Mouse (Mus musculus) liver, embryonic 14.5 days (tissue): ENCODE results near the gene Pdzd3. TPM values are rescaled to one million over a fixed set of nuclear protein-coding genes. Genes with fewer than 3 reads are reported as not detected.

Experiments used
- ATAC-seq: fragments of 200-750 bp; cut with Nextera tagmentation; 2 replicates; pipeline ENCODE4 v1.8.0; 2017; ENCODE audit warnings: moderate number of reproducible peaks, mild to moderate bottlenecking, moderate library complexity; ENCODE audit not compliant: insufficient read depth
- DNase-seq, 3 experiments: peaks; one replicate each; pipeline ENCODE4 v3.0.0-alpha.2; 2012 to 2013; ENCODE audit warnings: low read depth in 3 of 3, low spot score in 3 of 3
- H3K27ac ChIP-seq: fragments of 300-500 bp; sonication (generic); 2 replicates; pipeline ENCODE4 v1.5.1; 2014; ENCODE audit warnings: moderate library complexity, mild to moderate bottlenecking, control low read depth, inconsistent platforms
- H3K27me3 ChIP-seq: fragments of 300-500 bp; sonication (generic); 2 replicates; pipeline ENCODE4 v1.6.1; 2014; ENCODE audit warnings: mild to moderate bottlenecking, low read length, moderate library complexity; ENCODE audit not compliant: control insufficient read depth, insufficient read depth
- H3K36me3 ChIP-seq: fragments of 300-500 bp; sonication (generic); replicated peaks from 2 replicates; pipeline ENCODE4 v1.6.1; 2014; ENCODE audit warnings: low read depth; ENCODE audit not compliant: control insufficient read depth, insufficient read depth
- H3K4me1 ChIP-seq, 2 experiments: fragments of 200-500 bp in 1 of 2; fragments of 300-500 bp in 1 of 2; sonication (generic) in 1 of 2; replicated peaks; 2 replicates each; pipeline ENCODE4 v1.6.1; 2012 to 2014; ENCODE audit warnings: antibody characterized with exemption in 1 of 2, inconsistent platforms in 1 of 2, low read length in 1 of 2; ENCODE audit not compliant: control insufficient read depth in 2 of 2, insufficient read depth in 2 of 2
- H3K4me2 ChIP-seq: fragments of 300-500 bp; sonication (generic); 2 replicates; pipeline ENCODE4 v1.6.1; 2014; ENCODE audit warnings: low read depth, mild to moderate bottlenecking, control low read depth, moderate library complexity
- H3K4me3 ChIP-seq, 2 experiments: fragments of 200-500 bp in 1 of 2; fragments of 300-500 bp in 1 of 2; sonication (generic) in 1 of 2; 2 replicates each; pipeline ENCODE4 v1.5.1; 2012 to 2014; ENCODE audit warnings: low read depth in 2 of 2, low read length in 2 of 2, mild to moderate bottlenecking in 2 of 2, control low read depth in 1 of 2, inconsistent platforms in 1 of 2, moderate library complexity in 1 of 2; ENCODE audit not compliant: insufficient read depth in 1 of 2
- H3K9ac ChIP-seq: fragments of 300-500 bp; sonication (generic); replicated peaks from 2 replicates; pipeline ENCODE4 v1.6.1; 2014; ENCODE audit warnings: mild to moderate bottlenecking, control low read depth, moderate library complexity
- H3K9me3 ChIP-seq: fragments of 300-500 bp; sonication (generic); 2 replicates; pipeline ENCODE4 v1.6.1; 2016; ENCODE audit warnings: low read length, mixed read lengths; ENCODE audit not compliant: control insufficient read depth
- CTCF ChIP-seq: IDR thresholded peaks from 2 replicates; pipeline ENCODE4 v1.5.1; 2016; ENCODE audit warnings: antibody characterized with exemption, low read depth, control low read depth
- EP300 ChIP-seq: IDR thresholded peaks from 2 replicates; pipeline ENCODE4 v1.6.1; 2016; ENCODE audit warnings: antibody characterized with exemption, low read depth
- WGBS: fragments of 180-500 bp; shearing (Covaris S2); extraction: QIAGEN DNeasy Blood & Tissue Kit; methylation state at CpG from one replicate; pipeline ENCODE4 v1.1.7; 2014; ENCODE audit not compliant: insufficient replicate concordance; 5-methylcytosine and 5-hydroxymethylcytosine counted together
- polyA plus RNA-seq, 2 experiments: library from polyadenylated mRNA; depleted of rRNA in 1 of 2; stranded (reverse) in 1 of 2; unstranded in 1 of 2; fragments of >200 nt; fragmentation: Nextera tagmentation in 1 of 2; extraction: Ambion mirVana in 1 of 2; gene quantifications; 2 replicates each; pipeline versions ENCODE4 v1.2.1 to v1.2.3; 2012 to 2014

Pdzd3 gene
- polyA plus RNA-seq, 2 experiments: 0.02 to 0.08 TPM

DNA sequence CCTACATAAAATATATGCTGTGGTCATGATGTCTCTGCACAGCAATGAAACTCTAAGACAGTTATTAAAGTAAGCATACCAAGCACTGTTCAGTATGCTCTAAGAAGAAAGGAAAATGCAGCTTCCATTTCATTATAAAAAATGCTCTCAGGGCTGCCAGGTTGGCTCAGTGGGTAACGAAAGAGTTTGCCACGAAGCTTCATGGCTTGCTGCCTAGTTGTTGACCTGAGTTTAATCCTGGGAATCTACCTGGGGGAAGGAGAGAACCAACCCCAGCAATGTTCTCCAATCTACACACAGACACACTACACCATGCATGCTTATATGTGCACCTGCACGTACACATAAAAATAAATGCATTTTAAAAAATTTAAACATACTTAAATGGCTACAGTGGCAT is 52.1 kb downstream of the Pdzd3 start:
- H3K4me3 ChIP-seq: no peak overlapping the region

More for the DNA sequence above, 52.1 kb downstream of the Pdzd3 start:
- no peak overlapping the region for H3K4me2 ChIP-seq
- WGBS: 86% methylated on average over 3 of the region's 3 CpGs
- H3K27ac ChIP-seq: no peak overlapping the region
- DNase-seq (no peak), ATAC-seq (no peak)
- H3K9me3 ChIP-seq: no peaks in the 10 kb centered on the region
- peaks cover 3 to 5% of the 10 kb centered on the region in 2 experiments; a peak in 3 of 4 replicates for H3K4me1 ChIP-seq
- no peak for TF ChIP-seq EP300
- TF ChIP-seq CTCF: no peak
- peaks cover 2% of the 10 kb centered on the region; the same call in 1 of the 2 replicates for H3K36me3 ChIP-seq
- no peaks in the 10 kb centered on the region for H3K27me3 ChIP-seq
- H3K9ac ChIP-seq: no peak overlapping the region

Other genes with a start within 250 kb of the Pdzd3 start
- gene Thy1, start 208.1 kb downstream of the Pdzd3 start, polyA plus RNA-seq (2012; rRNA removed): 0.64 and 0.90 TPM in 2 replicates
- gene Thy1, start 208.1 kb downstream of the Pdzd3 start, polyA plus RNA-seq (2014; fragmentation: Nextera tagmentation; extraction: Ambion mirVana): 0.14 and 0.33 TPM in 2 replicates
- gene Usp2, start 184.4 kb downstream of the Pdzd3 start, polyA plus RNA-seq (2012; rRNA removed): 0.27 TPM in 2 replicates
- 1.6 and 2.0 TPM in 2 replicates for gene Usp2, start 184.4 kb downstream of the Pdzd3 start, polyA plus RNA-seq (2014; fragmentation: Nextera tagmentation; extraction: Ambion mirVana)
- not detected in 2 replicates for gene Mfrp, start 149.7 kb downstream of the Pdzd3 start, polyA plus RNA-seq (2012; rRNA removed)
- gene Mfrp, start 149.7 kb downstream of the Pdzd3 start, polyA plus RNA-seq (2014; fragmentation: Nextera tagmentation; extraction: Ambion mirVana): not detected in 2 replicates
- 0.24 and 0.27 TPM in 2 replicates for gene C1qtnf5, start 144.2 kb downstream of the Pdzd3 start, polyA plus RNA-seq (2012; rRNA removed)
- 0.27 and 0.30 TPM in 2 replicates for gene C1qtnf5, start 144.2 kb downstream of the Pdzd3 start, polyA plus RNA-seq (2014; fragmentation: Nextera tagmentation; extraction: Ambion mirVana)
- 0.05 and 0.09 TPM in 2 replicates for gene Gm49380, start 138.0 kb downstream of the Pdzd3 start, polyA plus RNA-seq (2012; rRNA removed)
- not detected in 2 replicates for gene Gm49380, start 138.0 kb downstream of the Pdzd3 start, polyA plus RNA-seq (2014; fragmentation: Nextera tagmentation; extraction: Ambion mirVana)
- 21.9 and 26.2 TPM in 2 replicates for gene Rnf26, start 138.0 kb downstream of the Pdzd3 start, polyA plus RNA-seq (2012; rRNA removed)
- gene Rnf26, start 138.0 kb downstream of the Pdzd3 start, polyA plus RNA-seq (2014; fragmentation: Nextera tagmentation; extraction: Ambion mirVana): 29.4 and 34.3 TPM in 2 replicates
- gene Mcam, start 117.0 kb downstream of the Pdzd3 start, polyA plus RNA-seq (2012; rRNA removed): 6.1 and 6.2 TPM in 2 replicates
- gene Mcam, start 117.0 kb downstream of the Pdzd3 start, polyA plus RNA-seq (2014; fragmentation: Nextera tagmentation; extraction: Ambion mirVana): 3.1 and 3.4 TPM in 2 replicates
- 3.4 and 3.9 TPM in 2 replicates for gene Cbl, start 17.4 kb downstream of the Pdzd3 start, polyA plus RNA-seq (2012; rRNA removed)
- gene Cbl, start 17.4 kb downstream of the Pdzd3 start, polyA plus RNA-seq (2014; fragmentation: Nextera tagmentation; extraction: Ambion mirVana): 3.7 and 5.1 TPM in 2 replicates
- not detected in 2 replicates for gene Ccdc153, start 10.8 kb downstream of the Pdzd3 start, polyA plus RNA-seq (2012; rRNA removed)
- gene Ccdc153, start 10.8 kb downstream of the Pdzd3 start, polyA plus RNA-seq (2014; fragmentation: Nextera tagmentation; extraction: Ambion mirVana): not detected in 2 replicates
- 1.5 TPM in 2 replicates for gene Nlrx1, start 17.1 kb upstream of the Pdzd3 start, polyA plus RNA-seq (2012; rRNA removed)
- gene Nlrx1, start 17.1 kb upstream of the Pdzd3 start, polyA plus RNA-seq (2014; fragmentation: Nextera tagmentation; extraction: Ambion mirVana): 2.7 and 3.4 TPM in 2 replicates
- 35.6 and 41.6 TPM in 2 replicates for gene Abcg4, start 37.1 kb upstream of the Pdzd3 start, polyA plus RNA-seq (2012; rRNA removed)
- gene Abcg4, start 37.1 kb upstream of the Pdzd3 start, polyA plus RNA-seq (2014; fragmentation: Nextera tagmentation; extraction: Ambion mirVana): 10.6 and 11.1 TPM in 2 replicates
- 11.8 and 13.8 TPM in 2 replicates for gene Hinfp, start 54.2 kb upstream of the Pdzd3 start, polyA plus RNA-seq (2012; rRNA removed)
- 8.0 and 8.3 TPM in 2 replicates for gene Hinfp, start 54.2 kb upstream of the Pdzd3 start, polyA plus RNA-seq (2014; fragmentation: Nextera tagmentation; extraction: Ambion mirVana)
- 13.0 and 17.3 TPM in 2 replicates for gene C2cd2l, start 68.8 kb upstream of the Pdzd3 start, polyA plus RNA-seq (2012; rRNA removed)
- 7.4 and 8.9 TPM in 2 replicates for gene C2cd2l, start 68.8 kb upstream of the Pdzd3 start, polyA plus RNA-seq (2014; fragmentation: Nextera tagmentation; extraction: Ambion mirVana)
- gene Dpagt1, start 74.5 kb upstream of the Pdzd3 start, polyA plus RNA-seq (2012; rRNA removed): 16.4 and 19.5 TPM in 2 replicates
- 18.8 and 20.2 TPM in 2 replicates for gene Dpagt1, start 74.5 kb upstream of the Pdzd3 start, polyA plus RNA-seq (2014; fragmentation: Nextera tagmentation; extraction: Ambion mirVana)
- gene H2afx, start 83.2 kb upstream of the Pdzd3 start, polyA plus RNA-seq (2012; rRNA removed): 177 and 217 TPM in 2 replicates
- 168 and 190 TPM in 2 replicates for gene H2afx, start 83.2 kb upstream of the Pdzd3 start, polyA plus RNA-seq (2014; fragmentation: Nextera tagmentation; extraction: Ambion mirVana)
- gene Hmbs, start 92.8 kb upstream of the Pdzd3 start, polyA plus RNA-seq (2012; rRNA removed): 837 and 876 TPM in 2 replicates
- 1,376 and 1,452 TPM in 2 replicates for gene Hmbs, start 92.8 kb upstream of the Pdzd3 start, polyA plus RNA-seq (2014; fragmentation: Nextera tagmentation; extraction: Ambion mirVana)
- 9.4 and 9.7 TPM in 2 replicates for gene Vps11, start 110.2 kb upstream of the Pdzd3 start, polyA plus RNA-seq (2012; rRNA removed)
- gene Vps11, start 110.2 kb upstream of the Pdzd3 start, polyA plus RNA-seq (2014; fragmentation: Nextera tagmentation; extraction: Ambion mirVana): 11.5 and 12.0 TPM in 2 replicates
- gene Hyou1, start 128.0 kb upstream of the Pdzd3 start, polyA plus RNA-seq (2012; rRNA removed): 12.5 and 16.5 TPM in 2 replicates
- gene Hyou1, start 128.0 kb upstream of the Pdzd3 start, polyA plus RNA-seq (2014; fragmentation: Nextera tagmentation; extraction: Ambion mirVana): 12.5 and 12.8 TPM in 2 replicates
- gene Slc37a4, start 145.4 kb upstream of the Pdzd3 start, polyA plus RNA-seq (2012; rRNA removed): 15.9 and 16.7 TPM in 2 replicates
- gene Slc37a4, start 145.4 kb upstream of the Pdzd3 start, polyA plus RNA-seq (2014; fragmentation: Nextera tagmentation; extraction: Ambion mirVana): 26.6 and 29.7 TPM in 2 replicates
- gene Rps25, start 155.7 kb upstream of the Pdzd3 start, polyA plus RNA-seq (2012; rRNA removed): 350 and 717 TPM in 2 replicates
- 1,544 and 1,614 TPM in 2 replicates for gene Rps25, start 155.7 kb upstream of the Pdzd3 start, polyA plus RNA-seq (2014; fragmentation: Nextera tagmentation; extraction: Ambion mirVana)
- gene Trappc4, start 156.1 kb upstream of the Pdzd3 start, polyA plus RNA-seq (2012; rRNA removed): 24.2 and 26.6 TPM in 2 replicates
- 44.4 and 52.9 TPM in 2 replicates for gene Trappc4, start 156.1 kb upstream of the Pdzd3 start, polyA plus RNA-seq (2014; fragmentation: Nextera tagmentation; extraction: Ambion mirVana)
- gene Ccdc84, start 167.1 kb upstream of the Pdzd3 start, polyA plus RNA-seq (2012; rRNA removed): 15.3 and 16.3 TPM in 2 replicates
- gene Ccdc84, start 167.1 kb upstream of the Pdzd3 start, polyA plus RNA-seq (2014; fragmentation: Nextera tagmentation; extraction: Ambion mirVana): 10.0 TPM in 2 replicates
- not detected in 2 replicates for gene Foxr1, start 189.7 kb upstream of the Pdzd3 start, polyA plus RNA-seq (2012; rRNA removed)
- not detected in 2 replicates for gene Foxr1, start 189.7 kb upstream of the Pdzd3 start, polyA plus RNA-seq (2014; fragmentation: Nextera tagmentation; extraction: Ambion mirVana)
- 0.04 TPM in 1 of 2 replicates, not detected in the other for gene Upk2, start 203.5 kb upstream of the Pdzd3 start, polyA plus RNA-seq (2012; rRNA removed)
- not detected in 2 replicates for gene Upk2, start 203.5 kb upstream of the Pdzd3 start, polyA plus RNA-seq (2014; fragmentation: Nextera tagmentation; extraction: Ambion mirVana)
- gene Bcl9l, start 231.4 kb upstream of the Pdzd3 start, polyA plus RNA-seq (2012; rRNA removed): 1.6 and 1.9 TPM in 2 replicates
- gene Bcl9l, start 231.4 kb upstream of the Pdzd3 start, polyA plus RNA-seq (2014; fragmentation: Nextera tagmentation; extraction: Ambion mirVana): 1.0 and 1.5 TPM in 2 replicates